Mouse (Mus musculus) liver, postnatal 0 days (tissue): ENCODE results near the gene Fam192a.

ENCODE experiments used
- CTCF ChIP-seq: sonication (generic); IDR thresholded peaks from 2 replicates; pipeline ENCODE4 v1.5.1; 2016; ENCODE audit warnings: antibody characterized with exemption, low read depth
- EP300 ChIP-seq: IDR thresholded peaks from 2 replicates; pipeline ENCODE4 v1.6.1; 2016; ENCODE audit warnings: antibody characterized with exemption, low read depth, mild to moderate bottlenecking

DNA sequence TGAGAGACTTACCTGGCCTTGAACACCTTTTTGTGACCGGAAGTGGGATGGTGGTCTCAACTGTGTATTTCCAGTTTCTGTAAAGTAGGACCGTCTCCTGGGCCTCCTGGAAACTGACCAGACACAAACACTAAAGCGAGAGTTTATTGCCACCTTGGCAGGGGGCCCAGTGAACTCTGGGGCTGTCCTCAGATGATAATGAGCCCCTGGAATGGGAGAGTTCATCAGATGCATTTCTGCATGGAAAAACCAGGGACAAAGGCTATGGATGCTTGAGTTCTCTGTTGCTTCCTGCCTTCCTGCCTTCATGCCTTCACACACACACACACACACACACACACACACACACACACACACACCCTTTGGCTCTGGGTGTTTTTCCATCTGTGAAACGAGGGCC lies 67.2 kb downstream of the Fam192a start:
- TF ChIP-seq CTCF (no peak), EP300 (no peak)
